Mouse (Mus musculus): ENCODE measurements around the gene Plxnd1. TPM values are rescaled to one million over a fixed set of nuclear protein-coding genes. Genes with fewer than 3 reads are reported as not detected.

Plxnd1 gene
- polyA plus RNA-seq, 1 experiment from 2014 or later = 30.0 TPM

DNA sequence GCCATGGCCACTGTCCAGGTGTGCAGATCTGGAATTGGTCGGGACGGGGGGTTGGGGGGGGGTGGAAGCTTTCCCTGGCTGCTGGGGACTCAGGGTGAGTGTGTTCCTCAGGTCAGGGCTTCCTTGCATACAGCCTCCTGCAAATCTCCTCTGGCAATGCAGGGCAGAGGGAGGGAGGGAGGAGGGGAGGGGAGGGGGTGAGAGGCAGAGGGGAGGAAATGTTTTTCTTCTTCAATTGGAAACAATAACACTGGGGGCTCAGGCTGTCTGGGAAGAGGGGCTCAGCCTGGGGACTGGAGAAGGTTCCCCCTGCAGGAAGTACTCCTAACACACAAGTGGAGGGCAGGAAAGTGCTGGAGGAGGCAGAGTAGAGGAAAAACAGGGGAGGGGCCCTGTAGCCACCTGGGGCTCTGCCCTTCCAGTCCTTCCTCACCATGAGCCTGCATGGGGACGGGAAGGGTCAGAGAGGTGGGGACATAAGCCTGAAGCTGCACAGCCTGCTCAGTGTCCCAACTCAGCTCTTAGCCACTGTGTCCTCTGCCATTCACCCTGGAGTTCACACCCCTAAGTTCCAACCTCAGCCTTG, 3.0 kb upstream of the Plxnd1 start:
- Histone ChIP-seq H3K9ac (no peak overlapping the region), H3K4me2 (replicated peaks) (no peak overlapping the region), H3K4me1 (peaks cover 40% of the 10 kb centered on the region), H3K9me3 (no peaks in the 10 kb centered on the region), H3K27ac (peak overlapping the region; percentile 55; the same call in 1 of the 2 replicates), H3K27me3 (peaks cover 23% of the 10 kb centered on the region), H3K36me3 (no peaks in the 10 kb centered on the region), H3K4me3 (no peak overlapping the region)
- no peak for ATAC-seq (ENCODE audit: low FRiP score, low read depth)
- WGBS = 11% methylated on average over 3 of the region's 3 CpGs

DNA sequence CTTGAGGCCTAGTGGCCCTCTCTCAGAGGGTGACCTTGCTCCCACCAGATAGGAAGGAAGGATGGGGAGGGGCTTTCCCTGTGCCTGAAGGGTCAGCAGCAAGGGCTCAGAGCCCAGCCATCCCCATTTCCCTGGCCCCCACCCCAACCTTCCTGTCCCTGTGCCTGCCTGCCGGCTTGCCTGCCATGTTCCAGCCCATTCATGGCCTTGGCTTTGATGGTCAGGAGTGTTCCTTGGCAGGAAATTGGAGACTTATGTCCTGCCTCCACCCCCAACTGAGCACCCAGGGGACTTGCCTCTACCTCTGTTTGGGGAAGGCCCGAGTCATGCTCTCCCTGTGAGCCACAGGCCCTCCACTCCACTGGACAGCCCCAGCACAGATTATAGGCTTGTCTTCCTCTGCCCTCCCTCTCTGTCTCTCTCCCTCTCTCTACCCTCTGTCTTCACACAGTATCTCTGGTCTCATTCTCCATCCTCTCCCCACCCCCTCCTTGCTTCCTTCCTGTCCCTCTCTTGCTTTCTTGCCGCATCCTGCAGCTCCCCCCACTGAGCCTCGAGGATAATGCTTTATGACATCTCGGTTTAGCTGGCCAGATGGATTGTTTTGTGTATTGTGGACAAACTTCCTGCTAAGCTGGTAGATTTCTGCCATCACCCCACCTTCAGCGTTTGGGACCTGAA, 1.5 kb upstream of the Plxnd1 start:
- ATAC-seq (ENCODE audit: low FRiP score, low read depth) = no peak
- no peak overlapping the region for H3K4me2 ChIP-seq (replicated peaks)
- 31% methylated on average over 6 of the region's 6 CpGs for WGBS
- H3K4me1 ChIP-seq = peaks cover 54% of the 10 kb centered on the region
- H3K9ac ChIP-seq = no peak overlapping the region
- no peaks in the 10 kb centered on the region for H3K36me3 ChIP-seq
- H3K4me3 ChIP-seq = no peak overlapping the region
- peaks cover 38% of the 10 kb centered on the region for H3K27me3 ChIP-seq
- H3K27ac ChIP-seq = no peak overlapping the region; the same call in 1 of the 2 replicates
- H3K9me3 ChIP-seq = no peaks in the 10 kb centered on the region

DNA sequence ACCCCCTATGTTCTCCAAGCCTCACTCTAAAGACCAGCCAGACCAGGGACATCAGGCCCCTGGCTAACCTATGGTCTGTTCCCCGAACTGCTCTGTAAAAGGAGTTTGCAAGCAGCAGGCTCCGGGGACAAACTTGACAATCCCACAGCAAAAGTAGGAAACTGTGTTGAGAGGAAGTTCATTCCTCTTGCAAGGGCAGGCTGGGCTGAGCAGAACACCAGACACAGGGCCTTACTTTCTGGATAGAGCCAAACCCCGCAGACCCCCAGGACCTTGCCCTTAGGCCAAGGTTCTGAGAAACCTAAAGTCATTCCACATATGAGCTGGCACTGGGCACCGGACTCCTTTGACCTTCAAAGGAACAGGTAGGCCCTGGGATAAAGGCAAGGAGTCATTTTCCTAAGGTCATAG, 731 bp upstream of the Plxnd1 start:
- ATAC-seq (ENCODE audit: low FRiP score, low read depth) = no peak
- H3K9ac ChIP-seq = no peak overlapping the region
- peak overlapping the region; percentile 61; the same call in 1 of the 2 replicates for H3K27ac ChIP-seq
- H3K27me3 ChIP-seq = peaks cover 45% of the 10 kb centered on the region
- WGBS = 48% methylated on average over 4 of the region's 4 CpGs
- H3K4me3 ChIP-seq = peak overlapping the region; percentile 61; the same call in 1 of the 2 replicates
- H3K4me2 ChIP-seq (replicated peaks) = peak overlapping the region; percentile 91
- H3K4me1 ChIP-seq = peaks cover 58% of the 10 kb centered on the region
- H3K36me3 ChIP-seq = no peaks in the 10 kb centered on the region
- no peaks in the 10 kb centered on the region for H3K9me3 ChIP-seq

DNA sequence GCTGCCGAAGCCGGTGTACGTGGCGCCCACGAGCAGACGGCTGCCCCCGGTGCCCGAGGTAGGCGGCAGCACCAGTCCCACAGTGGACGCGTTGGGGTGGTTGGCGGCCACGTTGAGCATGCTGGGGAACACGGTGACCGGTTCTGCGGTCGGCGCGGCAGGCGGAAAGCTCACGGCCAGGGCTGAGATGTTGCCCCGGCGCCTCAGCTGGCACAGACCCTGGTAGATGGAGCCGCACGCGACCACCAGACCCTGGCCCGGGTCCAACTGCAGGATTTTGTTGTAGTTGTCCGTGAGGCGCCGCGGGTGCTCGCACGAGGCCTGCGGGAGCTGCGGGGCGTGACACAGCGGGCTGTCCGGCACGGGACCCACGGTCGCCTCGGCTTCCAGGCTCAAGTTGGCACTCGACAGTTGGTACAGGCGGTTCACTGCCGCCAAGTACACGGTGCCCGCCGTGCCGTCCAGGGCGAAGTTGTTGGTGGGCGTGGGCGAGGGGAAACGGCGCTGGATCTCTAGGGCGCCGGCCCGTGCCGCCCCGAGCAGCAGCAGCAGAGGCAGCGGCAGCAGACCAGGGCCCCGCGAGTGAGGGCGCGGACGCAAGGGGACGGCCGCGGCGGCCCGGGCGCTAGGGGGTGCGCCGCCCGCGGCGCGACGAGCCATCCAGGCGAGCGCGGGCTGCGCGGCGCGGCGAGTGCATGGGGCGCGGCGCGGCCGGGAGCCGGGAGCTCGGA, 494 bp downstream of the Plxnd1 start:
- WGBS = 1% methylated on average over 89 of the region's 93 CpGs
- Histone ChIP-seq H3K27ac (peak overlapping the region; percentile 44; the same call in 1 of the 2 replicates), H3K36me3 (no peaks in the 10 kb centered on the region), H3K27me3 (peaks cover 51% of the 10 kb centered on the region), H3K4me2 (replicated peaks) (peak overlapping the region; percentile 91), H3K9me3 (no peaks in the 10 kb centered on the region), H3K4me3 (peak overlapping the region; percentile 61), H3K9ac (peak overlapping the region; percentile 71), H3K4me1 (peaks cover 58% of the 10 kb centered on the region)
- peak; percentile 25; the same call in 1 of the 2 replicates for ATAC-seq (ENCODE audit: low FRiP score, low read depth)

DNA sequence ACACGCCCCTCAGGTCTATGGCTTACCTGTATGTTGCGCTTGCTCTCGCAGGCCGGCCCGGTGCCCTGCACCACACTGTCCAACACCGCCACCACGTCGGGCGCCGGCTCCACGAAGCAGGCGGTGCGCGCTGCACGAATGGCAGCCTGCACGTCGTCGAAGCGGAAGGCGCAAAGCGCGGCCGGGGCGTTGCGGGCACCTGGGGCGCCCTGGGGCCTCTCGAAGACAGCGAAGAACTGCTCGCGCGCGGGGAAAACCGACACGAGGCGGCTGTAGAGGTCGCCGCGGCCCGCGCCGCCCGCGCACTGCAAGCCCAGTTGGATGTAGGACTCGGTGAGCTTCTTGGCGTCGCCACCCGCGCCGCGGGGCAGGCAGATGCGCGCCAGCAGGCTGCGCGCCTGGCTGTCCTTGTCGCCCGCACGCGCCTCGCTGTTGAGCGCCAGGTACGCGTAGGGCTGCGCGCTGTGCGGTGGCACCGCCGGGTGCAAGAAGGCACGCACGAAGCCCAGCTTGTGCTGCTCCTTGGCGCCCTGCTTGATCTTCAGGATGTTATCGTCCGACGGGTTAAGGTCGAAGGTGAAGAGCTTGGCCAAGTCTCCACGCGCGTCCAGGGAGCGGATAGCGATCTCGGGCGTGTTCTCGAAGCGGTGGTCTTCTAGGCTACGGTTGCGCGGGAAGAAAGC, 1.2 kb downstream of the Plxnd1 start:
- H3K27me3 ChIP-seq = peaks cover 57% of the 10 kb centered on the region
- no peak for ATAC-seq (ENCODE audit: low FRiP score, low read depth)
- peaks cover 56% of the 10 kb centered on the region for H3K4me1 ChIP-seq

DNA sequence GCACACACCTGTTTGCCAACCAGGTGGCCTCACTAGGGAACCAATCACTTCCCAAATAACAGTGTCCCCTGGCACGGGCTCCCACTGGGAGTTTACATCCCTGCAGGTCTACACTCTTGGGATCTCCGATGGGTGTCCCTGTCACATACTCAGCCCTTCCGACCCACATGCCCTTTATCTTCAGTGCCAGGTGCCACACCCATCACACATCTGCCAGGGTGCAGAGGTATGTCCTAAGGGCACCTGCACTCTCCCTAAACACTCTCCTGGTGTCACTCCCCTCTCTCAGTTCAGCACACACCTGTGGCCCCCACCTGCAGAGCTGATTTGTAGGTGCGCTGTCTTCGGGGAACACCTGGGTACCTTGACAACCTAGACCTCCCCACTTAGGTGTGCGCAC, 1.8 kb downstream of the Plxnd1 start:
- H3K9me3 ChIP-seq = no peaks in the 10 kb centered on the region
- peak overlapping the region; percentile 71 for H3K9ac ChIP-seq
- no peak for ATAC-seq (ENCODE audit: low FRiP score, low read depth)
- no peak overlapping the region for H3K27ac ChIP-seq
- peaks cover 60% of the 10 kb centered on the region for H3K27me3 ChIP-seq
- H3K4me2 ChIP-seq (replicated peaks) = peak overlapping the region; percentile 91
- H3K36me3 ChIP-seq = no peaks in the 10 kb centered on the region
- peak overlapping the region; percentile 61 for H3K4me3 ChIP-seq
- peaks cover 50% of the 10 kb centered on the region for H3K4me1 ChIP-seq
- WGBS = 44% methylated on average over 6 of the region's 6 CpGs

More for the DNA sequence above, 1.2 kb downstream of the Plxnd1 start:
- Histone ChIP-seq H3K4me2 (replicated peaks) (peak overlapping the region; percentile 91), H3K27ac (peak overlapping the region; percentile 44; the same call in 1 of the 2 replicates), H3K9ac (peak overlapping the region; percentile 71), H3K9me3 (no peaks in the 10 kb centered on the region), H3K36me3 (no peaks in the 10 kb centered on the region), H3K4me3 (peak overlapping the region; percentile 61)
- 3% methylated on average over 80 of the region's 86 CpGs for WGBS

DNA sequence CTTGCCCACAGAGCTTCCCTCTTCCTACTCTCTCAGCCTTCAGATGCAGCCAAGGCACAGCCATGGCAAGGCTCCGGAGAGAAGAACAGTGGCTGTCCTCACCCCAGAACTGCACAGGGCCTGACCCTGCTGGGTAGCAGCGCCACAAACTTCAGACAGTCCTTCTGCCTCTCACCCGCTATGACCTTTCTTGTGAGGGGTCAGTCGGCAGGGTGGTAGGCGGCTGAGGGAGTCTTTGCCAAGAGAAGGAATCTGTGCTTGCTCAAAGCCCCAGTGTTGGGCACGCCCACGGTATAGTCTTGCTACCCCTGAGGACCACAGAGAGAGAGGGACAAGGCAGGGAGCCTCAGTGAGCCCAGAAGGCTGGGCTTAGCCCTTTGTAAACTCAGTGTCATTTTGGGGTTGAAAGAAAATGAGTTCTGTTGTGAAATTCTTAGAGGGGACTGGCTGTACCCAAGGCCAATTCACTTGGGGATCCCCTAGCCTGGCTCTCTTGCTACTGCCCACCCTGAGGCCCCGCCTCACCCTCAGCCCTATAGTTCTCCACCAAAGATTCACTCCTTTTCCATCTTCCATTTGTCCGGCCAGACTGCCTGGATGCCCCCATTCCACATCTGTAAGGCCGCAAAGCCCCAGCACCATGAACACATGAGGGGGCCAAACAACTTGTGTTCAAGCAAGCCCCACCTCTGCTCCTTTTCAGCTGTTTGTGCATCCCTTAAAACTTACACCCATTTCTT, 2.8 kb downstream of the Plxnd1 start:
- WGBS = 37% methylated on average over 10 of the region's 10 CpGs
- ATAC-seq (ENCODE audit: low FRiP score, low read depth) = no peak
- Histone ChIP-seq H3K27ac (no peak overlapping the region), H3K4me2 (replicated peaks) (peak overlapping the region; percentile 91), H3K36me3 (no peaks in the 10 kb centered on the region), H3K4me3 (peak overlapping the region; percentile 61), H3K9me3 (no peaks in the 10 kb centered on the region), H3K9ac (peak overlapping the region; percentile 54), H3K27me3 (peaks cover 62% of the 10 kb centered on the region), H3K4me1 (peaks cover 47% of the 10 kb centered on the region)

DNA sequence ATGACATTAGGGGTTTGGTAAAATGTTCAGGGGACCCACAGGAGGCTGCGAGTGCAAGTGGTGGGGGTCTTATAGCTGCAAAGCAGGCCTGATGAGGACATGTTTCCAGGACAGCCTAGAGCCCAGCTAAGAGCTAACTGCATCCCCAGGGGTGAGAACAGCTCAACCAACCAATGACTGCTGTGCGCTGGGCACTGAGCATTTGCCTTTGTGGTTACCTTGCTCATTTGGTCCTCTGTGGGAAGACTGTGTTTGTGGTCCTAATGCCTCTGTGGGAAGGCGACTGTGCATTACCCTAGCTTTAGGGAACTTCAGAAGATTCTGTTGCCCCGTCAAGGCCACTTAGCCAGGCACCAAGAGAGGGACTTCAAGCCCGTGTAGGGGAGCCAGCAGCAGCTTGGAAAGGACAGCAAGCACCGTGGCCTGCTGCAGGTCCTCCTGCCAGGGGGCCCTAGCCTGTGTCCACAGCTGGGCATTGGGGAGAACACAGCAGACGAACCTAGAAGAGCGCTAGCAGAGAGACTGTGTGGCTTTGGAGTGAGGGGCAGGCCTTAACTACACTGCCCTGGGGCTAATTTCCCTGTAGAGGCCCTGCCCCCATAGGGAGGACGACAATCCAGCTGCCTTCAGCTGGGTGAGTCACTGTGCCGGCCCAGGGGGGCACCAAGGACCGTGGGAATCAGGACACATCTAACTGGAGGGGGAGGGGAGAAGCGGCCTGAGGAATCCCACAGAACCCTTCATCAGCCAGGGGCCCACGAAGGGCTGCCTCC, 3.5 kb downstream of the Plxnd1 start:
- no peak for ATAC-seq (ENCODE audit: low FRiP score, low read depth)
- 30% methylated on average over 13 of the region's 13 CpGs for WGBS
- H3K9me3 ChIP-seq = no peaks in the 10 kb centered on the region
- H3K27ac ChIP-seq = no peak overlapping the region
- H3K9ac ChIP-seq = peak overlapping the region; percentile 54
- peaks cover 62% of the 10 kb centered on the region for H3K27me3 ChIP-seq
- H3K4me3 ChIP-seq = peak overlapping the region; percentile 61
- H3K4me1 ChIP-seq = peaks cover 54% of the 10 kb centered on the region
- H3K4me2 ChIP-seq (replicated peaks) = peak overlapping the region; percentile 91
- no peaks in the 10 kb centered on the region for H3K36me3 ChIP-seq

DNA sequence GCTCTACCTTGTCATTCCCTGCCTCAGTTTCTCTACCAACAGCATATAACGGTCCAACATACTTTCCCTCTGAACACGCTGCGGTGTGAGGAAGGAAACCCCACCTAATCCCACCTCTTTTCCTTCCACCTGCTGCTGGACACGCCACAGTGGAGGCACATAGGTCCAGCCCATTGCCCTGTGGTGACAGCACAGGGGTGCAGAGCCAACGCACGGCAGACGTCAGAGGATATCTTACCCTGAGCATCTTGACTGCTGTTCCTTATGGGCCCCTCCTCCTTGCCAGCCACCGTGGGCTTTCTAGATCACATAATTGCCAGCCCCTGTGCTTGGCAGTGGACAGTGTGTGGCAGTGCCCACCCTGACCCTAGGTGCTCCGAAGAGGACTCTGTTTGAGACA, 4.3 kb downstream of the Plxnd1 start:
- H3K9ac ChIP-seq = peak overlapping the region; percentile 54; the same call in 1 of the 2 replicates
- 85% methylated on average over 9 of the region's 9 CpGs for WGBS
- no peak overlapping the region for H3K27ac ChIP-seq
- peak overlapping the region; percentile 61; the same call in 1 of the 2 replicates for H3K4me3 ChIP-seq
- H3K36me3 ChIP-seq = no peaks in the 10 kb centered on the region
- peak overlapping the region; percentile 91; the same call in 1 of the 2 replicates for H3K4me2 ChIP-seq (replicated peaks)
- H3K4me1 ChIP-seq = peaks cover 57% of the 10 kb centered on the region
- peaks cover 56% of the 10 kb centered on the region for H3K27me3 ChIP-seq
- H3K9me3 ChIP-seq = no peaks in the 10 kb centered on the region
- no peak for ATAC-seq (ENCODE audit: low FRiP score, low read depth)

DNA sequence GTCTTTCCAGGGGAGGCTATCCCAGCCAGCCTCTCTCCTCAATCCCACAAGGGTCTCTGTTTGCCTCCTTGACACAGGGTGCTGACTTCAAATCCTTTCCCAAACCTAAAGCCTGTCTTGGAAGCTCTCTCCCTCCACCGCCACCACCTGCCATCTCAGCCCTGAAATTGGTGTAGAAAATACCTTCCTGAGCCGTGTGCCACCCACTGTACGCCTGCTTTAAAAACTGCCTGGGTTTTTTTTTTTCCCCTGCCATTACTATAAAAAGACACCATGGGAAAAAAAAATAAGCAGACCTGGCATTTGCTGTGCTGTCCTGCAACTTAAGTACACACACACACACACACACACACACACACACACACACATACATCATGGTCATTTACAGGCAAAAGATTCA, 4.7 kb downstream of the Plxnd1 start:
- no peak for ATAC-seq (ENCODE audit: low FRiP score, low read depth)
- H3K4me3 ChIP-seq = no peak overlapping the region
- no peaks in the 10 kb centered on the region for H3K36me3 ChIP-seq
- H3K4me2 ChIP-seq (replicated peaks) = peak overlapping the region; percentile 91; the same call in 1 of the 2 replicates
- no peaks in the 10 kb centered on the region for H3K9me3 ChIP-seq
- WGBS = 81% methylated on average over 3 of the region's 3 CpGs
- H3K27ac ChIP-seq = no peak overlapping the region
- H3K9ac ChIP-seq = no peak overlapping the region
- H3K4me1 ChIP-seq = peaks cover 61% of the 10 kb centered on the region
- H3K27me3 ChIP-seq = peaks cover 56% of the 10 kb centered on the region

DNA sequence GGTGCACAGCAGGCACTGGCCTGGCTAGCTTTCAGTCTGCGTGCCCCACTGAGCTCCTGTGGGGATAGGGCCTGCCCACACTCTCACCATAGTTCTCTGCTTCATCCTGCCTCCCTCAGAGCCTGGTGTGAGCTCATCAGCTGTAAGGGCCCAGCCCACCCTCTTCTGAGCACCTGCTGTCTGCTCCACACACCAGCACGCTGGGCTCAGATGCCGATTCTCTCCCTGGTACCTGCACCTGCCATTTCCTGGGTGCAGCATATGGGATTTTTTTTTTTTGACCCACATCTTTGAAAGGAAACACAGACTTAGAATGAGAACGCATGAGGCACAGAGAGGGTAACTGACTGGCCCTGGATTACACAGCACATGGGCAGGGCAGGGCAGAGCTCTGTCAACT, 5.2 kb downstream of the Plxnd1 start:
- H3K27ac ChIP-seq = no peak overlapping the region

More for the DNA sequence above, 5.2 kb downstream of the Plxnd1 start:
- Histone ChIP-seq H3K36me3 (no peaks in the 10 kb centered on the region), H3K4me2 (replicated peaks) (peak overlapping the region; percentile 27), H3K4me1 (peaks cover 66% of the 10 kb centered on the region), H3K9ac (no peak overlapping the region), H3K27me3 (peaks cover 56% of the 10 kb centered on the region), H3K4me3 (no peak overlapping the region), H3K9me3 (no peaks in the 10 kb centered on the region)
- no peak for ATAC-seq (ENCODE audit: low FRiP score, low read depth)
- WGBS = 75% methylated on average over 4 of the region's 4 CpGs
